Comparison of ENCODE assay signal across 12 mouse cellular contexts in the genomic region with DNA sequence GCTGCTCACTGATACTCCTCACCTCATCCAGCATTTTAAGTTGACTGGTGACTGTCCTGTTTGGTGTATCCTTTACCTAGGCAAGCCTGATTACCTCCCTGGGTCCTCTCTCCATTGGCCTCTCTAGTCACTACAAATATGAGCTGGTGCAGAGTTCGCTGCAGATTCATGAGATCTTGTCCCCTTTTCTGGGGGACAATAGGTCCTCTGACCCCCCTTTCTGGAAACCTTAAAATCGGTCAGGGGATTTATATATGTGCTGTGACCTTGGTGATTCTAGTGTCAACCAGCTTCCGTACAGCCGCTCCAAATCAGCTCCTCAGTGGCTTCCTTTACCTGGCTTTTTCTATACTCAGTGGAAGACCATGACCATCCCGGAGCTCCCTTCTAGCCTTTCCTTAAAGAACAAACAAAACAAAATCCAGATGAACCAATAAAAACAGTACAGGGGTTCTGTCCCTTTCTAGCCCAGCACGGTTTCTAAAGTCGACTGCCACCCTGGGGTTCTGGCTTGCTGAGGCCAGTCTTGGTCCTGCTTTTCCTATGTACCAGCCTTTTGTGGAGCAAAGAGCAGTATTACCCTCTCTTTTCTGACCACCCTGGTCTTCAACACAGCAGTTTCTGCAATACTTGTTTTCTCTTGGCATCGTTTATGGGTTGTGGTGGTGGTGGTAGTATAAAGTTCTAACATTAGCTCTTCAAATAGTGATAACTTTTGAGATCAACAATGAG. TPM values are rescaled to one million over a fixed set of nuclear protein-coding genes. Genes with fewer than 3 reads are reported as not detected.
DNase-seq lines count a peak whose midpoint lies in the region; ATAC-seq and TF ChIP-seq lines count a peak whose summit lies in the region.
"Had no signal": no experiment of that assay in that cellular context is flagged by ENCODE, and none has a peak within 500 bp of the region (broad histone marks: within the 10 kb centered on the region; RNA-seq: fewer than 3 reads in every experiment).

No protein-coding gene starts in this region.

- TF ChIP-seq POLR2A in testis, adult 2 months (IDR thresholded peaks at IDR 0.05; ENCODE audit: control insufficient read depth, low read depth, low read length): no peak

- TF ChIP-seq CTCF in testis, adult 2 months (IDR thresholded peaks at IDR 0.05; ENCODE audit: control insufficient read depth, insufficient read depth, insufficient replicate concordance, low read depth, low read length): no peak

- DNase-seq in heart, adult 11 months: no peak
- no peak for DNase-seq in testis, postnatal 10 days (ENCODE audit: low spot score)
- DNase-seq in frontal cortex, postnatal 36 days (ENCODE audit: low spot score in 2 of 2): no peak
- DNase-seq in B cell, adult 2 months: no peak
- DNase-seq: kidney, adult 2 months had no signal

- peaks cover 39% of the 10 kb centered on the region for H3K4me1 ChIP-seq in heart, embryonic 13.5 days
- peaks cover 11% of the 10 kb centered on the region for H3K4me1 ChIP-seq in testis, adult 2 months (ENCODE audit: control insufficient read depth, insufficient read depth, low read length)
- H3K4me1 ChIP-seq in hindbrain, embryonic 15.5 days (replicated peaks): peaks cover 43% of the 10 kb centered on the region
- peaks cover 46% of the 10 kb centered on the region for H3K4me1 ChIP-seq in neural tube, embryonic 15.5 days

- peak overlapping the region; percentile 29; the same call in 1 of the 2 replicates for H3K9ac ChIP-seq in heart, embryonic 13.5 days
- H3K9ac ChIP-seq in hindbrain, embryonic 15.5 days: no peak overlapping the region
- H3K9ac ChIP-seq in neural tube, embryonic 15.5 days (replicated peaks): no peak overlapping the region

- no peaks in the 10 kb centered on the region for H3K36me3 ChIP-seq in heart, embryonic 13.5 days
- H3K36me3 ChIP-seq in testis, adult 2 months (ENCODE audit: control insufficient read depth, insufficient read depth, low read length): no peaks in the 10 kb centered on the region
- no peaks in the 10 kb centered on the region for H3K36me3 ChIP-seq in hindbrain, embryonic 15.5 days
- no peaks in the 10 kb centered on the region for H3K36me3 ChIP-seq in neural tube, embryonic 15.5 days
- H3K36me3 ChIP-seq: lung, embryonic 15.5 days had no signal

- H3K4me2 ChIP-seq in heart, embryonic 13.5 days: peak overlapping the region; percentile 97
- H3K4me2 ChIP-seq in hindbrain, embryonic 15.5 days: peak overlapping the region; percentile 18; the same call in 1 of the 2 replicates
- H3K4me2 ChIP-seq in neural tube, embryonic 15.5 days: peak overlapping the region; percentile 19

- WGBS in heart, embryonic 13.5 days: 23% methylated on average over 8 of the region's 8 CpGs
- 13% methylated on average over 8 of the region's 8 CpGs for WGBS in hindbrain, embryonic 15.5 days
- WGBS in neural tube, embryonic 15.5 days: 9% methylated on average over 8 of the region's 8 CpGs

- no peak overlapping the region for H3K27ac ChIP-seq in heart, embryonic 13.5 days (replicated peaks)
- H3K27ac ChIP-seq in testis, adult 2 months (ENCODE audit: control insufficient read depth, insufficient read depth, low read depth, low read length): no peak overlapping the region
- H3K27ac ChIP-seq in hindbrain, embryonic 15.5 days (replicated peaks): no peak overlapping the region
- H3K27ac ChIP-seq in neural tube, embryonic 15.5 days (replicated peaks): no peak overlapping the region
- H3K27ac ChIP-seq: left cerebral cortex, adult 2 months; lung, embryonic 15.5 days had no signal

- no peak for ATAC-seq in heart, embryonic 13.5 days (ENCODE audit: extremely low read depth, insufficient number of reproducible peaks, low FRiP score, low TSS enrichment)
- no peak for ATAC-seq in hindbrain, embryonic 15.5 days (ENCODE audit: low FRiP score, low read depth)
- ATAC-seq in neural tube, embryonic 15.5 days (ENCODE audit: low FRiP score): no peak

- peak overlapping the region; percentile 73 for H3K4me3 ChIP-seq in heart, embryonic 13.5 days
- H3K4me3 ChIP-seq in testis, adult 2 months (ENCODE audit: control insufficient read depth, low read depth, low read length): peak overlapping the region; percentile 34
- H3K4me3 ChIP-seq in hindbrain, embryonic 15.5 days: no peak overlapping the region
- no peak overlapping the region for H3K4me3 ChIP-seq in neural tube, embryonic 15.5 days (replicated peaks)

- no peaks in the 10 kb centered on the region for H3K9me3 ChIP-seq in heart, embryonic 13.5 days
- H3K9me3 ChIP-seq in hindbrain, embryonic 15.5 days: no peaks in the 10 kb centered on the region
- no peaks in the 10 kb centered on the region for H3K9me3 ChIP-seq in neural tube, embryonic 15.5 days (replicated peaks)
- H3K9me3 ChIP-seq: lung, embryonic 15.5 days had no signal

- H3K27me3 ChIP-seq in heart, embryonic 13.5 days (replicated peaks): peaks cover 78% of the 10 kb centered on the region
- H3K27me3 ChIP-seq in testis, adult 2 months (ENCODE audit: control insufficient read depth, insufficient read depth, low read length): no peaks in the 10 kb centered on the region; the same call in 1 of the 2 replicates
- H3K27me3 ChIP-seq in hindbrain, embryonic 15.5 days: peaks cover 66% of the 10 kb centered on the region
- H3K27me3 ChIP-seq in neural tube, embryonic 15.5 days (replicated peaks): peaks cover 88% of the 10 kb centered on the region
- H3K27me3 ChIP-seq: CH12.LX had no signal

RNA-seq across cellular contexts. Expression of a gene that starts 3.3 kb away (rescaled TPM):
- polyA plus RNA-seq in heart, embryonic 13.5 days (2015; fragmentation: Nextera tagmentation; extraction: Ambion mirVana): 6.4 and 8.2 TPM in 2 replicates
- 0.65 and 1.0 TPM in 2 replicates for polyA plus RNA-seq in testis, adult 2 months (2012; rRNA removed)
- 4.1 and 5.2 TPM in 2 replicates for polyA plus RNA-seq in hindbrain, embryonic 15.5 days (2015; fragmentation: Nextera tagmentation; extraction: Ambion mirVana)
- 4.8 and 6.2 TPM in 2 replicates for polyA plus RNA-seq in neural tube, embryonic 15.5 days (2015; fragmentation: Nextera tagmentation; extraction: Ambion mirVana)

Comparison
In these comparisons a context has a peak if more than half of its experiments do, and no peak if none do; other contexts are left out.
1. H3K4me2 ChIP-seq: peak in every context shown above with its lines; median percentile 97 in heart, embryonic 13.5 days; 19 in neural tube, embryonic 15.5 days; 18 in hindbrain, embryonic 15.5 days.
2. H3K4me3 ChIP-seq: peak in heart, embryonic 13.5 days (single experiment) and testis, adult 2 months (single experiment); none in hindbrain, embryonic 15.5 days (single experiment) and neural tube, embryonic 15.5 days (single experiment).